Mouse (Mus musculus): ENCODE data around the gene Prss48. TPM values are rescaled to one million over a fixed set of nuclear protein-coding genes. Genes with fewer than 3 reads are reported as not detected.

Prss48 gene
- total and polyA plus RNA-seq, 3 experiments = not detected

DNA sequence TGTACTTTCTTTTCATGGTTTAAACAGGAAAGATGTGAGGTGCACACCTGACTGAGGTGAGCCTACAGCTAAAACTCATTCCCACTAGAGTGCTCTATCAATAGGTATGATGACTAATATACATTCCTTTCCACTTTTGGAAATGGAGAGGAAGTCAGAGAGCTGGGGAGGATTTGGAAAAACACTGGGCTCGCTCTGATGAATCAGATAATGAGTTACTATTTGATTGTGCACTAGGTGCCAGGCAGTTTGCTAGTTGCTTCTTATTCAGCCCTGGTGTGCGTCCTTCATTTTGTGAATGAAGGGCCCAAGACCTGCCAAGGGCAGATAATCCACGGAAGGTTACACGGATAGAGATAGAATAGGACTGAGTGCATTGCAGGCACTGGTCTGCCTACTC, 22.3 kb downstream of the Prss48 start:
- Histone ChIP-seq H3K4me3 (no peak overlapping the region), H3K9ac (ENCODE audit: low read depth, low read length) (no peak overlapping the region), H3K79me2 (replicated peaks; ENCODE audit: control insufficient read depth, insufficient read depth, low read length) (no peaks in the 10 kb centered on the region), H3K4me1 (ENCODE audit: control insufficient read depth, insufficient read depth, low read length) (peaks cover 2% of the 10 kb centered on the region; the same call in 1 of the 2 replicates), H3K36me3 (ENCODE audit: control insufficient read depth, insufficient read depth, low read length) (no peaks in the 10 kb centered on the region), H3K27me3 (ENCODE audit: control insufficient read depth, insufficient read depth, low read length) (no peaks in the 10 kb centered on the region), H3K27ac (no peak overlapping the region)
- 56% methylated on average over 4 of the region's 4 CpGs for WGBS
- TF ChIP-seq CTCF (IDR thresholded peaks at IDR 0.05) (no peak), POLR2A (IDR thresholded peaks at IDR 0.05; ENCODE audit: insufficient read depth, low read depth, low read length) (no peak), EP300 (IDR thresholded peaks at IDR 0.05; ENCODE audit: insufficient read depth, low read depth, low read length) (no peak)
- intact Hi-C loops (cut with DNase I) = no loop called here
- no peak for DNase-seq

DNA sequence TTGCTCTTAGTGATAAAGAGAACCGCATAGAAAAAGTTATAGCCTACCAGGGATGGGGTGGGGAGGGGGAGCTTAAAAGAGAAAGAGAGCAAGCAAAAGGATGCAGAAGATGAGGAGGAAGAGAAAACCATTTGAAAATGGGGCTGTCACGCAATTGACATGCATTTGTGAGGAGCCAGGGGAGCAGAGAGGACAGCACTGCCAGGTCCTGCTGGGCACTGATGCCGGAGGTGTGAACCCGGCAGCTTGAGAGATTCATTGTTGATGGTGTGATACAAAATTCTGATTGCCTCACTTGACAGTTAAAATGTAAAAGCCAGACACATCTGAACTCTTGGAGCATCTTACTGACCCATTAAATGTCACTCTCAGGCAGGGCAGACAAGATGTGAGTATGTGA, 27.8 kb downstream of the Prss48 start:
- no peaks in the 10 kb centered on the region for H3K27me3 ChIP-seq (ENCODE audit: control insufficient read depth, insufficient read depth, low read length)
- no peak overlapping the region for H3K27ac ChIP-seq
- no peaks in the 10 kb centered on the region for H3K4me1 ChIP-seq (ENCODE audit: control insufficient read depth, insufficient read depth, low read length)
- WGBS = 86% methylated on average over 4 of the region's 4 CpGs
- no peaks in the 10 kb centered on the region for H3K79me2 ChIP-seq (replicated peaks; ENCODE audit: control insufficient read depth, insufficient read depth, low read length)
- H3K36me3 ChIP-seq (ENCODE audit: control insufficient read depth, insufficient read depth, low read length) = no peaks in the 10 kb centered on the region
- H3K4me3 ChIP-seq = no peak overlapping the region
- TF ChIP-seq POLR2A (IDR thresholded peaks at IDR 0.05; ENCODE audit: insufficient read depth, low read depth, low read length) (no peak), CTCF (IDR thresholded peaks at IDR 0.05) (no peak), EP300 (IDR thresholded peaks at IDR 0.05; ENCODE audit: insufficient read depth, low read depth, low read length) (no peak)
- intact Hi-C loops (cut with DNase I) = no loop called here
- no peak for DNase-seq
- H3K9ac ChIP-seq (ENCODE audit: low read depth, low read length) = no peak overlapping the region

DNA sequence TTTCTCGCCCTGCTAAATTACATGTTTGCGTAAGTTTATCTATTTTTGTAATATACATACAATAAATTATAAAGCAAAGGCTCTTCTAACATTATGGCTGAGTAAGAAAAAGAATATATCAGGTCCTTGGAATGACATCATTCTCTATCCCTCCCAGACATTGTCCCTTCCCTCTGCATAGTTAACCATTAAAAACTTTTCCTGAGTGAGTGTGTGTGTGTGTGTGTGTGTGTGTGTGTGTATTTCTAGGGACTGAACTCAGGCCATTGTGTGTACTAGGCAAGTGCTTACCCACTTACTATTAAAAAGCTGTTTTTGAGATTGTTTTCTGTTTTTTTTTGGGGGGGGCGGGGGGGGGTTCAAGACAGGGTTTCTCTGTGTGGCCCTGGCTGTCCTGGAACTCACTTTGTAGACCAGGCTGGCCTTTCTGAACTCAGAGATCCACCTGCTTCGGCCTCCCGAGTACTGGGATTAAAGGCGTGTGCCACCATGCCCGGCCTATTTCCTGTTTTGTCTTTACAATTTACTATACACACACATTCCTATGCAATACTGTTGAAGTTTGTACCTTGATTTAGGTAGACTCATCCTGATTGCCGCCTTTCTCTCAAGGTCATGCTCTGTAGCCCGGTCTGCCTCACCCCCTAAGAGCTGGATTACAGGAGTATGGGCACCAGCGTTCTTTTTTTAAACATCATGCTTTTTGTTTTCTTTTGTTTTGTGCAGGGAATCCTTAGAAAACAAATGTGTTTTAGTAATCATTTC, 28.7 kb downstream of the Prss48 start:
- Histone ChIP-seq H3K4me3 (no peak overlapping the region), H3K79me2 (replicated peaks; ENCODE audit: control insufficient read depth, insufficient read depth, low read length) (no peaks in the 10 kb centered on the region), H3K27ac (no peak overlapping the region), H3K9ac (ENCODE audit: low read depth, low read length) (no peak overlapping the region), H3K4me1 (ENCODE audit: control insufficient read depth, insufficient read depth, low read length) (no peaks in the 10 kb centered on the region), H3K36me3 (ENCODE audit: control insufficient read depth, insufficient read depth, low read length) (no peaks in the 10 kb centered on the region), H3K27me3 (ENCODE audit: control insufficient read depth, insufficient read depth, low read length) (no peaks in the 10 kb centered on the region)
- WGBS = 91% methylated on average over 10 of the region's 10 CpGs
- no peak for DNase-seq
- TF ChIP-seq EP300 (IDR thresholded peaks at IDR 0.05; ENCODE audit: insufficient read depth, low read depth, low read length) (no peak), POLR2A (IDR thresholded peaks at IDR 0.05; ENCODE audit: insufficient read depth, low read depth, low read length) (no peak), CTCF (IDR thresholded peaks at IDR 0.05) (no peak)
- intact Hi-C loops (cut with DNase I) = no loop called here

DNA sequence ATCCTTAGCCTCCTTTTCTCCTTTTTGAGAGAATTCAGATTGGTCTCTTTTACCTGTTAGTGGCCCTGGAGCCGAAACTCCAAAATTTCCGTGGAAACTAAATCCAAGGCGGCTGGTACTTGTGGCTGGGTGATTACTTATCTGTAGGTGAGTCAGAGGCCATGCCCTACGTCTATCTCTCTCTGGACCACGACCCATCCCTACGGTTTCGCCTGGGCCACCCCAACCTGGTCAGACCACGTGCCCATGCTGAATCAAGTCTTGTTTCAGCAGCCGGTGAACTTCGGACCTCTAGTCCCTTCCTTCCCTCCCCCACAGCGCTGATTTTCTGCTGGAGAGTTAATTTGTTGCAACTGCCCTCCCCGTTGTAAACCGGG, 30.7 kb downstream of the Prss48 start:
- DNase-seq = peak; percentile 5 to 27

DNA sequence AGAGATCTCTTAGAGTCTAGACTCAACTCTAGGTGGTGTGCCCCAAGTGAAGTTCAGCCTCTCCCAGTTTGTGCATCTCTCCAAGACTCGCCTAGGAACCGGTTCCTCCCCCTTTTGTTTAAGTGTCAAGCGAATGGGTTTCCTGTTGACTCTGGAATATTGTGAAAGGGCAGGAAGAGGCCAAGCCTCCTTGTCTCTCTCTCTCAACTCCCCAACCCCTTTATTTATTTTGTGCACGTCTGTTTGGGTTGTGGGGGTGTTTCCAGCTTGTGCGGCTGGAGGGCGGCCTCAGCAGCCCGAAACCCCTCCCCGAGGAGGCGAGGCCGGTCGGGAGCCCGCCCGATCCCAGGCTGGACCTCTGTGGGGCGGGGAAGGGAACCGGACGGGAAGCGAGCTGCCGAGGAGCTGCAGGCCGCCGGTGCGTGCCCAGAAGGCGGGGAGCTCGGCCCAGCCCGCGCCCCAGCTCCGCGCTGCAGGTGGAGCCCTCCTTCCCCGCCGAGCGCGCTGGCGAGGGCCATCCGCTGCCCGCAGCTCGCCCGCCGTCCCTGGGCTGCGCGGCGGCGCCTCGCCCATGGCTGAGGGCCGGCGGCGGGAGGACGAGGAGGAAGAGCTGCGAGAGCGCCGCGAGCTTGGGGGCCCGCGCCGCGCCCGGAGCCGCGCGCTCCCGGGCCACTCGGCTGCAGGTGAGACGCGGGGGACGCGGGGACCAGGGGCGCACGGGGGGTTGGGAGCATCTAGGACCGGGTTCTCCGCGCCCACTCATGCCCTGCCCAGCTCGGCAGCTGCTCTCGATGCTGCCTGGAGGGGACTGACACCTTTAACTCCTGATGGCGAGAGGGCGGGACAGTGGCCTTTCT, 31.3 kb downstream of the Prss48 start, which contains the start of gene Sh3d19:
Sh3d19 (plus strand) TSS at position 368 of the 857 bp plus-strand sequence.
- peak; percentile 52 for TF ChIP-seq POLR2A (IDR thresholded peaks at IDR 0.05; ENCODE audit: insufficient read depth, low read depth, low read length)
- no peak for TF ChIP-seq EP300 (IDR thresholded peaks at IDR 0.05; ENCODE audit: insufficient read depth, low read depth, low read length)
- 0 out of 2 replicates have a peak, but pooled peaks have one; percentile 11 for TF ChIP-seq CTCF (IDR thresholded peaks at IDR 0.05)
- DNase-seq = peak; percentile 88 to 90
- WGBS = 2% methylated on average over 68 of the region's 73 CpGs
- H3K4me1 ChIP-seq (ENCODE audit: control insufficient read depth, insufficient read depth, low read length) = no peaks in the 10 kb centered on the region
- no peaks in the 10 kb centered on the region for H3K27me3 ChIP-seq (ENCODE audit: control insufficient read depth, insufficient read depth, low read length)
- no peaks in the 10 kb centered on the region for H3K79me2 ChIP-seq (replicated peaks; ENCODE audit: control insufficient read depth, insufficient read depth, low read length)
- H3K36me3 ChIP-seq (ENCODE audit: control insufficient read depth, insufficient read depth, low read length) = no peaks in the 10 kb centered on the region
- peak within 1 kb of the TSS; percentile 85 for H3K9ac ChIP-seq (ENCODE audit: low read depth, low read length)
- peak within 1 kb of the TSS; percentile 60 for H3K4me3 ChIP-seq
- H3K27ac ChIP-seq = peak within 1 kb of the TSS; percentile 62
- intact Hi-C loops (cut with DNase I) = no loop called here

More for the DNA sequence above, 30.7 kb downstream of the Prss48 start:
- intact Hi-C loops (cut with DNase I) = no loop called here
- WGBS = 10% methylated on average over 13 of the region's 13 CpGs
- peak overlapping the region; percentile 62 for H3K27ac ChIP-seq
- H3K9ac ChIP-seq (ENCODE audit: low read depth, low read length) = peak overlapping the region; percentile 85
- TF ChIP-seq CTCF (IDR thresholded peaks at IDR 0.05) (no peak), POLR2A (IDR thresholded peaks at IDR 0.05; ENCODE audit: insufficient read depth, low read depth, low read length) (no peak), EP300 (IDR thresholded peaks at IDR 0.05; ENCODE audit: insufficient read depth, low read depth, low read length) (no peak)
- H3K36me3 ChIP-seq (ENCODE audit: control insufficient read depth, insufficient read depth, low read length) = no peaks in the 10 kb centered on the region
- H3K4me1 ChIP-seq (ENCODE audit: control insufficient read depth, insufficient read depth, low read length) = no peaks in the 10 kb centered on the region
- no peaks in the 10 kb centered on the region for H3K79me2 ChIP-seq (replicated peaks; ENCODE audit: control insufficient read depth, insufficient read depth, low read length)
- H3K27me3 ChIP-seq (ENCODE audit: control insufficient read depth, insufficient read depth, low read length) = no peaks in the 10 kb centered on the region
- peak overlapping the region; percentile 60 for H3K4me3 ChIP-seq
